Mouse (Mus musculus): ENCODE measurements around the gene Rad51d. TPM values are rescaled to one million over a fixed set of nuclear protein-coding genes. Genes with fewer than 3 reads are reported as not detected.
"Not testable (repeated sequence)": the region's sequence is repeated elsewhere in the genome, so short reads cannot be mapped to it uniquely, and the experiment has no call there.

Rad51d gene
- total RNA-seq, 2 experiments from 2014 or later: 11.9 to 14.5 TPM

- DNase-seq (ENCODE audit: low spot score in 2 of 2): no peak
- intact Hi-C loops (cut with DNase I): no loop called here
Measured at GRCm38 (mm10) chr11:82835616-82836432, 54.6 kb downstream of the Rad51d start.

GRCm38 (mm10) chr11:82834359-82834758 is 56.1 kb downstream of the Rad51d start:
- intact Hi-C loops (cut with DNase I): not testable (repeated sequence)

GRCm38 (mm10) chr11:82833929-82834328 is 56.5 kb downstream of the Rad51d start:
- intact Hi-C loops (cut with DNase I): no loop called here
- no peak for DNase-seq (ENCODE audit: low spot score in 2 of 2)

More at GRCm38 (mm10) chr11:82834359-82834758, 56.1 kb downstream of the Rad51d start:
- not testable (repeated sequence) for DNase-seq (ENCODE audit: low spot score in 2 of 2)

GRCm38 (mm10) chr11:82832402-82832801 is 58.0 kb downstream of the Rad51d start:
- DNase-seq (ENCODE audit: low spot score in 2 of 2); intact Hi-C loops (cut with DNase I): not testable (repeated sequence)

GRCm38 (mm10) chr11:82831008-82831893 is 59.2 kb downstream of the Rad51d start:
- intact Hi-C loops (cut with DNase I): no loop called here
- peak; percentile 19 to 31 for DNase-seq (ENCODE audit: low spot score in 2 of 2)

- intact Hi-C loops (cut with DNase I): no loop called here
- DNase-seq (ENCODE audit: low spot score in 2 of 2): no peak
Measured at GRCm38 (mm10) chr11:82826818-82827217, 63.6 kb downstream of the Rad51d start.

Other genes with a start within 250 kb of the Rad51d start
- gene Cct6b, start 126.3 kb downstream of the Rad51d start, total RNA-seq (2021): under 1 TPM in 1 of 2 experiments, not detected in 1; 0.17 TPM
- 10 to 100 TPM; 15.4 to 16.1 TPM for gene Zfp830, start 126.3 kb downstream of the Rad51d start, total RNA-seq (2021)
- 10 to 100 TPM; 27.3 to 30.2 TPM for gene Lig3, start 109.5 kb downstream of the Rad51d start, total RNA-seq (2021)
- gene Rffl, start 19.4 kb downstream of the Rad51d start, total RNA-seq (2021): 1 to 10 TPM; 5.1 to 6.4 TPM
- not detected for gene Fndc8, start 1.5 kb upstream of the Rad51d start, total RNA-seq (2021)
- gene Nle1, start 17.8 kb upstream of the Rad51d start, total RNA-seq (2021): 10 to 100 TPM; 31.2 to 35.6 TPM
- 1 to 10 TPM; 2.9 to 4.3 TPM for gene Unc45b, start 19.9 kb upstream of the Rad51d start, total RNA-seq (2021)
- 1 to 10 TPM; 4.0 to 5.0 TPM for gene Slfn5, start 60.7 kb upstream of the Rad51d start, total RNA-seq (2021)
- gene Slfn9, start 101.2 kb upstream of the Rad51d start, total RNA-seq (2021): under 1 TPM; 0.42 to 0.63 TPM
- under 1 TPM; 0.36 to 0.62 TPM for gene Slfn8, start 130.2 kb upstream of the Rad51d start, total RNA-seq (2021)
- gene Slfn2, start 174.5 kb upstream of the Rad51d start, total RNA-seq (2021): 1 to 10 TPM in 1 of 2 experiments, under 1 TPM in 1; 0.78 to 1.3 TPM
- not detected for gene Slfn1, start 226.2 kb upstream of the Rad51d start, total RNA-seq (2021)